Mouse (Mus musculus) kidney, adult 2 months (tissue): ENCODE data around the gene Morc2a.

Experiments used
- CTCF ChIP-seq: fragments of 200-500 bp; conservative IDR thresholded peaks from 2 replicates; pipeline ENCODE4 v1.5.1; 2011; ENCODE audit warnings: low read depth, mild to moderate bottlenecking, control low read depth, low read length, moderate library complexity, mixed read lengths; ENCODE audit not compliant: insufficient read depth, insufficient read length
- POLR2A ChIP-seq: fragments of 200-500 bp; IDR thresholded peaks from one replicate; pipeline ENCODE4 v1.6.1; 2011; ENCODE audit warnings: low read depth, low read length, control low read depth

- TF ChIP-seq CTCF, result no peak
- no peak for TF ChIP-seq POLR2A
Observed at GRCm38 (mm10) chr11:3733933-3734636, 85.1 kb downstream of the Morc2a start.
